Mouse (Mus musculus): ENCODE data around the gene Inip. TPM values are rescaled to one million over a fixed set of nuclear protein-coding genes. Genes with fewer than 3 reads are reported as not detected.

The Inip gene
- 66.8 and 68.0 TPM in 2 replicates for polyA plus RNA-seq (2015; fragmentation: Nextera tagmentation; extraction: Ambion mirVana)

DNA sequence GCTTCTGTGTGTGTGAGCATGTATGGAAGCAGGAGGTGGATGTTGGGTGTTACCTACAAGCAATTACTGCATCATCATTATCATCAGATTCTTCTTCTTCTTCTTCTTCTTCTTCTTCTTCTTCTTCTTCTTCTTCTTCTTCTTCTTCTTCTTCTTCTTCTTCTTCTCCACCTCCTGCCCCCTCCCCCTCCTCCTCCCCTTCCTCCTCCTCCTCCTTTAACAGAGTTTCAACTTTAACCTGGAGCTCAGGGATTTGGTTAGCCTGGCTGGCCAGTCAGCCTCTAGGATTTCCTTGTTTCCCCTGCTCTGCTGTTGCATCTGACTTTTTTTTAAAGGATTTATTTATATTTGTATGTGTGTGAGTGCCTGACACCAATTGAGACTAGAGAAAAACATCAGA, at the start of gene Inip:
Inip (minus strand) TSS at position 101 of the 400 bp plus-strand sequence.
- no peak within 1 kb of the TSS for H3K4me2 ChIP-seq
- no peak within 1 kb of the TSS for H3K9ac ChIP-seq
- no peak within 1 kb of the TSS for H3K27ac ChIP-seq
- ATAC-seq (ENCODE audit: insufficient number of reproducible peaks, insufficient read depth, low FRiP score, low TSS enrichment, low read depth) = no peak
- H3K9me3 ChIP-seq = no peaks in the 10 kb centered on the region
- no peak within 1 kb of the TSS for H3K4me3 ChIP-seq
- no peaks in the 10 kb centered on the region for H3K36me3 ChIP-seq
- 0 out of 2 replicates have a peak, but pooled peaks cover 3% of the 10 kb centered on the region for H3K4me1 ChIP-seq
- no peaks in the 10 kb centered on the region for H3K27me3 ChIP-seq

DNA sequence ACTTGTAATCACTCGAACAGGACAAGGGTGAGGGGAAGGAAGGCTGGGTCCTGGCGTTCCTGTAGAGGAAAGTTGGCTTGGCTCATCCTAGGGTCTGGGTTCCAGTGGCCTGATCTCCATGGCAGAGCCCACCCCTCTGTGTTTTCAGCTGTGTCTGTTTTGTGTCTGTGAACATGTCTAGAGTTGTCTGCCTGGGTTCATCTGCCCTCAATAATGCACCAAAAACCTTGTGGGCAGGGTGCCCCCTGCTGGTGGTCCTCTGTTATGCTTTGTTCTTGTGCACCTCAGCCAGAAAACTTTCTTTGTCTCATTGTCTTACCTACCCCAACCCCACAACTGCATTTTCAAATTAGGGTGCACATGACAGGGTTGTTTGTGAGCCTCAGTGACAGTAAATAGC, 48.8 kb upstream of the Inip start:
- H3K4me2 ChIP-seq = no peak overlapping the region
- H3K9me3 ChIP-seq = peaks cover 4% of the 10 kb centered on the region; the same call in 1 of the 2 replicates
- no peaks in the 10 kb centered on the region for H3K36me3 ChIP-seq
- ATAC-seq (ENCODE audit: insufficient number of reproducible peaks, insufficient read depth, low FRiP score, low TSS enrichment, low read depth) = no peak
- H3K27ac ChIP-seq = no peak overlapping the region
- 82% methylated on average over 2 of the region's 2 CpGs for WGBS
- H3K27me3 ChIP-seq = no peaks in the 10 kb centered on the region
- H3K4me1 ChIP-seq = no peaks in the 10 kb centered on the region
- no peak overlapping the region for H3K9ac ChIP-seq
- H3K4me3 ChIP-seq = no peak overlapping the region

DNA sequence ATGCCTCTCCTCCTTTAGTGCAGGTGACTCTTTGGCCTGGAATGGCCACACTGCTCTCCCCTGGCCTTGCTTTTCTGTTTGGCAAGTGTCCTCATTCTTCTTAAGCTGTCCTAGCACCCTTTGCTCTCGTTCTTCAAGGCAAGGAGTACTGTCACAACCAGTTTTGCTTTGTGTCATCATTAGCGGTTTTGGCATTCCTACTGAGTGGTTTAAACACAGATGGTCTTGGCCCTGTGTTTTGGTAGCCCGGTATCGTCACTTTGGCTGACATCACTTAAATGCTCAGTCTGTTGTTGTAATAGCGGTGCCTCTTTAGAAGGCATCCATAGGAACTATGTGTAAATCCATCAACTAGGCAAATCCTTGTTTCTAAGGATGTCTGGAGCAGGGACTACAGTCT, 46.1 kb upstream of the Inip start:
- Histone ChIP-seq H3K4me2 (no peak overlapping the region), H3K36me3 (no peaks in the 10 kb centered on the region), H3K4me1 (peaks cover 23% of the 10 kb centered on the region), H3K9ac (no peak overlapping the region), H3K9me3 (peaks cover 4% of the 10 kb centered on the region; the same call in 1 of the 2 replicates), H3K27me3 (no peaks in the 10 kb centered on the region), H3K27ac (no peak overlapping the region), H3K4me3 (no peak overlapping the region)
- no peak for ATAC-seq (ENCODE audit: insufficient number of reproducible peaks, insufficient read depth, low FRiP score, low TSS enrichment, low read depth)
- WGBS = 86% methylated on average over 5 of the region's 5 CpGs

DNA sequence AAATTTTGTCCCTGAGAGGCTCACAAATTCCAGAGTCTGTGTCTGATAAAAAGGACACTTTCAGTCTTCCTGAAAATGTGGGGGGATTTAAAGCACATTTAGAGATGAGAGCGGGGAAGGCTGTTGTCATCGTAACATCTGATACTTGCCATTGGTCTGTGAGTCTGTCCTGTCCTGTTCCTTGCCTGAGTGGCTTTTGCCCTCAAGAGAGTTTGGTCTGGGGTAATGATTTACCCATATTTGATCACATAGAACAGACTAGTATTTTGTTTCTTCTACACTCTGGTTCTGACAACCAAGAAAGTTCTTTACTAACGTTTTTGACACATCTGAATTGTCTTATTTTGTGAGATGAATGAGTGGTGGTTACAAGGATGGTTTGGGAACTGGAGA, 43.9 kb upstream of the Inip start:
- Histone ChIP-seq H3K9me3 (no peaks in the 10 kb centered on the region), H3K4me2 (no peak overlapping the region), H3K9ac (no peak overlapping the region), H3K36me3 (no peaks in the 10 kb centered on the region), H3K4me1 (peaks cover 30% of the 10 kb centered on the region), H3K27me3 (no peaks in the 10 kb centered on the region), H3K27ac (no peak overlapping the region), H3K4me3 (no peak overlapping the region)
- ATAC-seq (ENCODE audit: insufficient number of reproducible peaks, insufficient read depth, low FRiP score, low TSS enrichment, low read depth) = no peak
- 82% methylated on average over 3 of the region's 3 CpGs for WGBS

DNA sequence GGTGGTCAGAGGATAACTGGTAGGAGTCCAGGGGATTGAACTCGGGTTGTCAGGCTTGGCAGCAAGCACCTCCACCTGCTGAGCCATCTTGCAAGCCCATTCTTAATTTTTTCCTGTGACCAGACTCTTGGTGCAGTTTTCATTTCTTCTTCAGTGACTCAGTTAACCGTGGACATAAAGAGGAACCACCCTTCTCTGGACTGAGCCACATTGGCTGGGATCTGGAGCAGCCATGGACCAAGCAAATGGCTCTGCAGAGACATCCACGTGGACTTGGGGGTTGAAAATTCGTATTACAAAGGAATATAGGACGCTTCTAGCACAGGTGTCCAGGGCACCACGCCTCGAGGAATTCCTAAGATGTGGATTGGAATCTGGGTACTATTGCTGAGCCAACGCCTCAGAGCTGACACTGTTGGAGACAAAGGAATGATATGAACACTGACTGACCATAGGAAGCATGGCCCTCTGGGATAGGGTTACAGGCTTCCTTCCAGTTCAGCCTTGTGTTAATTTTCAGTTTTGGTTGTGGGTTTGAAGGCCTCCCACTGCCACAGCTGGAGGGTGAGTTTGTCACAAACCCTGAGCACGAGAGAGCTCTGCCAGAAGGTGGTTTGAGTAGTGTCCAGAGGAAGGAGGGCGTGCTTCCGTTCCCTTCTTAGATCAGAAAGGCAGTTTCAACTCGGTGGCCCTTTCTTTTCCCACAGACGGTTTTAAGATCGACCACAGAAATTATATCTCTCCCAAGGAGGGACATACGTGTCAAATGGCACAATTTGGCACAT, 43.3 kb upstream of the Inip start:
- H3K4me3 ChIP-seq = no peak overlapping the region
- no peaks in the 10 kb centered on the region for H3K27me3 ChIP-seq
- no peak overlapping the region for H3K9ac ChIP-seq
- WGBS = 70% methylated on average over 15 of the region's 15 CpGs
- no peak overlapping the region for H3K4me2 ChIP-seq
- no peaks in the 10 kb centered on the region for H3K36me3 ChIP-seq
- no peak overlapping the region for H3K27ac ChIP-seq
- peaks cover 30% of the 10 kb centered on the region for H3K4me1 ChIP-seq
- H3K9me3 ChIP-seq = no peaks in the 10 kb centered on the region
- ATAC-seq (ENCODE audit: insufficient number of reproducible peaks, insufficient read depth, low FRiP score, low TSS enrichment, low read depth) = no peak

DNA sequence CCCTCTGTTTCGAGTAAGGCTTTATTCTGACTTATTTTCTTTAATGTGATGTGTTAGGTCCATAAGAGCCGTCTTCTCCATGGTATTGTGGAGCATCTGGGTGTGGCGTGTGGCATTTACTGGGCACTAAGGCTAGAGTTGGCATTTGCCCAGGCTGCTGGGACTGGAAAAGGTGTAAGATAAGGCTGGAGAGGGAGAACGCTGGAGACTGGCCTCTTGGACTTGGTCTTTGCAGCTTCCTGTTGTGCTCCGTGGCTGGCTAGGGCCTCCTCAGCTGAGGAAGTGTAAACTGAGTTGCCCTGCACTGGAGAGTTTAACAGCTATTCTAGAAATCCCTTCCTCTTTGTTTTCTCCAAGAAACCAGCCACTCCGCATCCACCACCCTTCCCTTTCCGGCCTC, 36.3 kb upstream of the Inip start:
- no peaks in the 10 kb centered on the region for H3K9me3 ChIP-seq
- no peak overlapping the region for H3K27ac ChIP-seq
- no peak overlapping the region for H3K4me2 ChIP-seq
- no peaks in the 10 kb centered on the region for H3K27me3 ChIP-seq
- H3K4me3 ChIP-seq = no peak overlapping the region
- H3K36me3 ChIP-seq = 0 out of 2 replicates have a peak, but pooled peaks cover 9% of the 10 kb centered on the region
- 82% methylated on average over 7 of the region's 7 CpGs for WGBS
- no peak for ATAC-seq (ENCODE audit: insufficient number of reproducible peaks, insufficient read depth, low FRiP score, low TSS enrichment, low read depth)
- no peak overlapping the region for H3K9ac ChIP-seq
- peaks cover 10% of the 10 kb centered on the region for H3K4me1 ChIP-seq

DNA sequence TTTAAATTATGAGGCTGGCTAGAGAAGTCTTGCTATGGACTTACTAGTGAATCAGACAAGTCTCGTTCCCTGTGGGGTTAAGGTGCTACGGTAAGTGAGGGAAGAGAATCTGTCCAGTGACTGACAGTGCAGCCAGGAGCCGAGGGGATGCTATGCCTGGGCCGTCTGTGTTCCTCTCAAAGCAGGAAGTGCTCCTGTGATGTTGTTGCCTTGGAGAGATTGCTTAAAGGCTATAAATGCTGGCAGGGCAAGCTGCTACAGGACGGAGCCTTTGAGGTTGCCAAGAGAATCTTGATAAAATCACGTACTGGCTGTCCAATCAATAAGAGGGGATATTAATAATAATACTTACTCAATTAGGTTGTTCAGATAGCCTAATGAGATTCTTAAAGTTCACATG, 31.4 kb upstream of the Inip start:
- Histone ChIP-seq H3K4me1 (no peaks in the 10 kb centered on the region), H3K9me3 (no peaks in the 10 kb centered on the region), H3K4me3 (no peak overlapping the region), H3K36me3 (0 out of 2 replicates have a peak, but pooled peaks cover 9% of the 10 kb centered on the region), H3K4me2 (no peak overlapping the region), H3K27ac (no peak overlapping the region), H3K27me3 (no peaks in the 10 kb centered on the region), H3K9ac (no peak overlapping the region)
- ATAC-seq (ENCODE audit: insufficient number of reproducible peaks, insufficient read depth, low FRiP score, low TSS enrichment, low read depth) = no peak
- 55% methylated on average over 6 of the region's 6 CpGs for WGBS

DNA sequence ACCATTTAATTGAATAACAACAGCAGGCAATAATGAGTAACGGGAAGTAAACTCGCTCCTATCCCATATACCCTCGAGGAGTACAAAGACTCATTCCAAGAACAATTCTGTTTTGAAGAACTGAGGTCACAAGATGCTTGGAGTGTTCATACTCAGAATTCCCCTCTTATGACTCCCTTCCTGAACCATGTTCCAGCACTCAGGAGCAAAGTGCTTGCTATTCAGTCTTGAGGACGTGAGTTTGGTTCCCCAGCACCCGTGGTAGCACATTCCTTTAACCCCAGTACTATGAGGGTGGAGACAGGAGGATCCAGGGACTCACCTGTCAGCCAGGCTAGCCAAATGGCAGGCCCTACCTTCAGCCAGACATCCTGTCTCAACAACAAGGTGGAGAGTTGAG, 29.6 kb upstream of the Inip start:
- no peak for ATAC-seq (ENCODE audit: insufficient number of reproducible peaks, insufficient read depth, low FRiP score, low TSS enrichment, low read depth)
- H3K36me3 ChIP-seq = 0 out of 2 replicates have a peak, but pooled peaks cover 9% of the 10 kb centered on the region
- H3K27ac ChIP-seq = no peak overlapping the region
- 81% methylated on average over 5 of the region's 5 CpGs for WGBS
- H3K9me3 ChIP-seq = no peaks in the 10 kb centered on the region
- no peaks in the 10 kb centered on the region for H3K4me1 ChIP-seq
- H3K9ac ChIP-seq = no peak overlapping the region
- H3K4me3 ChIP-seq = no peak overlapping the region
- H3K27me3 ChIP-seq = no peaks in the 10 kb centered on the region
- no peak overlapping the region for H3K4me2 ChIP-seq

DNA sequence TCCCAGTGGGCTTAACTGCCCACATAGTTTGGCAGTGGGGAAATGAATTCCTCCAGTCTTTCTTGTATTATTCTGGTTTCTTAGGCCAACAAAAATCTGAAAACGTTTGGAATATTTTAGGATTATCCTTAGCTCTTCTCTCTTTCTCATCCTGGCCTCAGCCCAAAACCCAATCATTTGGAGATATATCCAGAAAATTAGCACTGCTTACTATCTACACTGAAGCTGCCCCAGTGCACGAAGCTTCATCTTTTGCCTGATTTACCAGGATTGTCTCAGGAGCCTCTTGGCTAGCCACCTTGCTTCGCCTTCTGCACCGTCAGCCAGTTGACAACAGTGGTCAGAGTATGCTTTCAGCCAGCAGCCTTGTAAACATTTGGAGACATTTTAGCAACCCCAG, 27.7 kb upstream of the Inip start:
- H3K9me3 ChIP-seq = no peaks in the 10 kb centered on the region
- H3K36me3 ChIP-seq = no peaks in the 10 kb centered on the region
- no peaks in the 10 kb centered on the region for H3K4me1 ChIP-seq
- H3K27me3 ChIP-seq = no peaks in the 10 kb centered on the region
- H3K4me3 ChIP-seq = no peak overlapping the region
- ATAC-seq (ENCODE audit: insufficient number of reproducible peaks, insufficient read depth, low FRiP score, low TSS enrichment, low read depth) = no peak
- H3K9ac ChIP-seq = no peak overlapping the region
- no peak overlapping the region for H3K4me2 ChIP-seq
- WGBS = 78% methylated on average over 4 of the region's 4 CpGs
- no peak overlapping the region for H3K27ac ChIP-seq

DNA sequence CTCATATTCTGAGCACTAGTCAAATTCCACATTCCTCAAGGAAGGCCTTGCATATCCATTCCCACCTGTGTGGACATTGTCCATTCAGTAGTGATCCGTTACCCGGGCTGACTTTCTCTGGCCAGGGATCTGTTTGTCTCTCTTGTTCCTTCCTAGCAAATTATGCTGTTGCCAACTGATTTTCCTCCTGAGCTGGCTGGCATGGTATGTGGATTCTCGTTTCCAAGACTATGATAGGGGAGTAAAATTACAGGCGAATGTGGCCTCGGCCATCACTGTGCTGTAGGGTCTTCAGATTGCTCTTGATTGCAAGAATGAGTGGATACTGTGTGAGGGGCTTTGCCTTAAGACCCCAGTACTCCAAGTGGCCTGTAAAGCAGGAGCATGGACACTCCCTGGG, 25.0 kb upstream of the Inip start:
- Histone ChIP-seq H3K27ac (no peak overlapping the region), H3K4me2 (no peak overlapping the region), H3K4me1 (peaks cover 6% of the 10 kb centered on the region; the same call in 1 of the 2 replicates), H3K36me3 (no peaks in the 10 kb centered on the region), H3K9ac (no peak overlapping the region), H3K27me3 (no peaks in the 10 kb centered on the region), H3K9me3 (no peaks in the 10 kb centered on the region), H3K4me3 (no peak overlapping the region)
- WGBS = 89% methylated on average over 5 of the region's 5 CpGs
- ATAC-seq (ENCODE audit: insufficient number of reproducible peaks, insufficient read depth, low FRiP score, low TSS enrichment, low read depth) = no peak

DNA sequence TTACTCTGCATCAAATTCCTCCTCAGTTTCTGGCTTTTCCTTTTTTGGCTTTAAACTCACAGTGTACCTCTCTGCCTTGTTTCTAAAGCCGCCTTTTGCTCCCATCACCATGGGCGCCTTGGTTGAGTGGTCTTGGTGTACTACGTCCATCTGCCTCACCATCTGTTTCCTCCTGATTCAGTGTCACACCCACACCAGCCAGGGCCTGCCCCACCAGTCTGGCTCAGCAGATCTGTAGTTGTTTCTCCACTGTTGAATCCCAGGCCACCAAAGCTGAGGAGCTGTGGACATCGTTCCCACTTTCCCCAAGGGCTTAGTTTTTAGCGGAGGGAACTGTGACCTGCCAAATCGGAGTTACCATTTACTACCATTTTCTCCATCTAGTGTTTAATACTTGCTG, 24.2 kb upstream of the Inip start:
- ATAC-seq (ENCODE audit: insufficient number of reproducible peaks, insufficient read depth, low FRiP score, low TSS enrichment, low read depth) = no peak
- 85% methylated on average over 6 of the region's 6 CpGs for WGBS
- Histone ChIP-seq H3K4me1 (peaks cover 6% of the 10 kb centered on the region; the same call in 1 of the 2 replicates), H3K4me3 (no peak overlapping the region), H3K9ac (no peak overlapping the region), H3K27ac (no peak overlapping the region), H3K27me3 (no peaks in the 10 kb centered on the region), H3K4me2 (no peak overlapping the region), H3K36me3 (no peaks in the 10 kb centered on the region), H3K9me3 (no peaks in the 10 kb centered on the region)

DNA sequence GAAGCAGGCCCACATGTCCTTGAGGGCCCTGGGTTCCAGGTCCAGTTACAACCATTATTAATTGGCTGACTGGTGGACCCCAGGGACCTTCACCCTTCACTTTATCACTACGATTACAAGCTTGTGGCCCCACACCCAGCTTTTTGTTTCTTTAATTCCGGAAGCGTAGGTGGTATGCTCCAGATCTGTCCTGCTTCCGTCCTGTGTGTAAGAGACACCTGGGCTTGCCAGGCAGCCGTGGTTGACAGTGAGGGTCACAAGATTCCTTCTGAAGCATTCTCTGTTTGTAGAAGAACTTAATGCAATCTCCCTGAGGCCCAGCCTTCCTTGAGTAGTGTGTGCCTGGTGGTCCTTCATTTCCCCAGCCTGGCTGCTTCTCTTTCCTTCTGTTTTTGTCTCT, 23.5 kb upstream of the Inip start:
- H3K4me3 ChIP-seq = no peak overlapping the region
- no peaks in the 10 kb centered on the region for H3K27me3 ChIP-seq
- H3K4me1 ChIP-seq = peaks cover 6% of the 10 kb centered on the region; the same call in 1 of the 2 replicates
- WGBS = 90% methylated on average over 5 of the region's 5 CpGs
- ATAC-seq (ENCODE audit: insufficient number of reproducible peaks, insufficient read depth, low FRiP score, low TSS enrichment, low read depth) = no peak
- no peaks in the 10 kb centered on the region for H3K9me3 ChIP-seq
- H3K9ac ChIP-seq = no peak overlapping the region
- no peak overlapping the region for H3K27ac ChIP-seq
- no peak overlapping the region for H3K4me2 ChIP-seq
- no peaks in the 10 kb centered on the region for H3K36me3 ChIP-seq
